Mouse (Mus musculus): Measurements from ENCODE around the gene Adgrv1. TPM values are rescaled to one million over a fixed set of nuclear protein-coding genes. Genes with fewer than 3 reads are reported as not detected.

Adgrv1 gene
- total and polyA plus RNA-seq, 2 experiments from 2014 or later, result 4.2 to 7.8 TPM

DNA sequence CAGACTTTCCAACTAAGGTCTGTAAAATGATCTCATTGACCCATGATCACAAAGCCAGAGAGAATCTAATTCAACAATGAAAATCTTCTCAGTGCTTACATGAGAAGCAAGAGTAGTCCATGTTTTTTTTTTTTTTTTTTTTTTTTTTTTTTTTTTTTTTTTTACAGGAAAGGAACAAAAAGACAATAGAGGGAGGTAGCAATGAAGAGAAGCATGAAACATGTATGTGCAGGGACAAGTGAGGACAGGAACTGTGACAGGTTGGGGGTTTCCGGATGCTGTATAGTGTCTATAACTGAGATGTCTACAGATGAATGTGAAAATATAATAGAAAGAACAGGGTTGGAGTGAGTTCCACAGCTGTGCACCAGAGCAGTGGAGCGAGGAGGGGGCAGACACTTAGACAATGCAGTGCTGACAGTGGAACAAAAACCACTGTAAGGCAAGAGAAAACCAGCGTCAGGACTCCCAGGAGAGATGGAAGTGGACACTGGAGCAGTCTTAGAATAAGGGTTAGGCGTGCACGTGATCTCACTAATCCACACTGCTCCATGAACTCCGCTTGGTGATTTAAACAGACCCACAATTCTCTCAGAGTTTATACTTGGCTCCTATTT, 490.6 kb downstream of the Adgrv1 start:
- Histone ChIP-seq H3K4me1 (ENCODE audit: insufficient read depth, low read length) (no peaks in the 10 kb centered on the region), H3K9ac (replicated peaks; ENCODE audit: low read length) (no peak overlapping the region), H3K36me3 (ENCODE audit: insufficient read depth, low read length) (no peaks in the 10 kb centered on the region), H3K27ac (no peak overlapping the region), H3K4me3 (ENCODE audit: low read length) (no peak overlapping the region), H3K9me3 (ENCODE audit: low read length) (no peaks in the 10 kb centered on the region), H3K27me3 (ENCODE audit: insufficient read depth, low read length) (no peaks in the 10 kb centered on the region), H3K4me2 (ENCODE audit: low read depth, low read length) (no peak overlapping the region)
- ATAC-seq (peak; percentile 49; the same call in 1 of the 2 replicates), DNase-seq (ENCODE audit: low spot score) (no peak)
- WGBS, result 32% methylated on average over 6 of the region's 6 CpGs
- no peak for TF ChIP-seq CTCF (IDR thresholded peaks at IDR 0.05; ENCODE audit: low read depth)

DNA sequence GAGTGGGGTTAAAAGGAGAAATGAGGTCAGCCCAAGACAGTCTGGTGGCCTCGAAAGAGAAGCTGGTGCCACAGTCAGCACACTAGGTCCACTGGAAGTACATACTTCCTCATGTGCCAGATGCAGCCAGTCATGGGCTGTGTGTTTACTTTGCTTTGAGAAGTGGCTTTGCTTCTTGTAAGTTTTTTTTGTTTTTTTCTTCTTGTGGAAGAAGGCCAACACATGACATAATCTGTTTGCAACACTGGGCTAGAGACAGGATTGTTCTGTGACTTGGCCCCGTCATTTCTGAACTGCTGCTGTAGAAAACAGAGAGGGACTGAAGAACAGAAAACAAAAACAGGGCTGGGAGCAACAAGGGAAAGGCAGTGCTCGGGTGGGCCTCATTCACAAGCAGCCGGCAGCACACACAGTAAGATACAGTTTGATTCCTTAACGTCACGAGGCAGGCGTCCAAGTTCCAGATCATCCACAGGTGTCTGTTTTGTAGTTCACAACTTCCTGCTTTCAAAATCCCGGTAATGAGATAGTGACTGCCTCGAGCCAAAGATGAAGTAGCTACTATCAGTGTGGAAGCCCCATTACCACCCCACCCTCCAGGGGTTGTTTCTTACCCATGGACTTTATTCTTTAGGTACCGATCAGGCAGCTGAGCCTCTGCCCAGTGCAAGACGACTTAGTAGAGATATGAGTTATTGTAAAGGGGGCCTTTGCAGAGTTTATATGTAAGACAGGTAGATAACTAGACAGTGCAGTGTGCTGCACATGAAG, 496.1 kb downstream of the Adgrv1 start:
- Histone ChIP-seq H3K36me3 (ENCODE audit: insufficient read depth, low read length) (no peaks in the 10 kb centered on the region), H3K4me3 (ENCODE audit: low read length) (no peak overlapping the region), H3K27me3 (ENCODE audit: insufficient read depth, low read length) (no peaks in the 10 kb centered on the region), H3K4me2 (ENCODE audit: low read depth, low read length) (no peak overlapping the region), H3K9me3 (ENCODE audit: low read length) (no peaks in the 10 kb centered on the region), H3K27ac (no peak overlapping the region), H3K9ac (replicated peaks; ENCODE audit: low read length) (no peak overlapping the region), H3K4me1 (ENCODE audit: insufficient read depth, low read length) (no peaks in the 10 kb centered on the region; the same call in 1 of the 2 replicates)
- peak; percentile 24 for DNase-seq (ENCODE audit: low spot score)
- ATAC-seq, result peak; percentile 62
- WGBS, result 57% methylated on average over 11 of the region's 11 CpGs
- TF ChIP-seq CTCF (IDR thresholded peaks at IDR 0.05; ENCODE audit: low read depth), result no peak

DNA sequence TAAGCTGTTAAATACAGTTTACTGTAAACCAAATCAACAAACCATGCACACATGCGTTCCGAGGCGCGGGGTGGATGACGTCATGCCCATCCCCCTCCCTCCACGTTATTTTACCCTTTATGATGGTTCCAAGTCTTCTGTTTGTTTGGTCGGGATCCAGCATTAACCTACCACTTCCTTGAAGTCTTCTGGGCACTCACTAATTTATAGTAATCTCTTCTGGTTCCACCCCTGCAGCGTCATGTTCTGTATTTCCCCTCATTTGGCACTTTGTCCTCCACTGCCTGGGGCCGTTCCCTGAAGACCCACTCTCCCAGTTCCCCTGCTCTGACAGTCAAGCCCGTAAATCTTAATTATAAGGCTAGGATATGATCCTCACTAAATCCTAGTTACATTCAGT, 497.0 kb downstream of the Adgrv1 start:
- Histone ChIP-seq H3K36me3 (ENCODE audit: insufficient read depth, low read length) (no peaks in the 10 kb centered on the region), H3K27me3 (ENCODE audit: insufficient read depth, low read length) (no peaks in the 10 kb centered on the region), H3K4me3 (ENCODE audit: low read length) (no peak overlapping the region), H3K4me2 (ENCODE audit: low read depth, low read length) (no peak overlapping the region), H3K4me1 (ENCODE audit: insufficient read depth, low read length) (no peaks in the 10 kb centered on the region; the same call in 1 of the 2 replicates), H3K9me3 (ENCODE audit: low read length) (no peaks in the 10 kb centered on the region), H3K9ac (replicated peaks; ENCODE audit: low read length) (no peak overlapping the region), H3K27ac (no peak overlapping the region)
- DNase-seq (ENCODE audit: low spot score) (no peak), ATAC-seq (no peak)
- 79% methylated on average over 10 of the region's 10 CpGs for WGBS
- no peak for TF ChIP-seq CTCF (IDR thresholded peaks at IDR 0.05; ENCODE audit: low read depth)

DNA sequence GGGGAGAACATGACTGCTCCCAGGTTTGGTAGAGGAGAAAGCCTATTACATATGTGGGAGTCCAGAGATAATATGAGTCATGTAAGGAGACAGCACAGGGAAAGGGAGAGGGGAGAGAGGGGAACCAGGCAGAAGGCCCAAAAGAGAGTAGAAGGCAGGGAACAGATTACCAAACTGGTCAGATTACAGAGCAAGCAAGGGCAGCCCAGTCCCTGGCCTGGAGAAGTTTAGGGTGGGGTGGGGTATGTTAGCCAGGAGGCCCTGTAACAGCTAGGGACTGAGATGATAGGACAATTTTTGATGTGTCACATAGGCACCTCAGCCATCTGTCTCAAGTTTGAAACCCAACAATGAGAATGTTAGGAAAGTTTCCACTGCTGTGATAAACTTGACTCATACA, 498.5 kb downstream of the Adgrv1 start:
- H3K4me3 ChIP-seq (ENCODE audit: low read length), result no peak overlapping the region
- no peaks in the 10 kb centered on the region for H3K9me3 ChIP-seq (ENCODE audit: low read length)
- no peaks in the 10 kb centered on the region for H3K36me3 ChIP-seq (ENCODE audit: insufficient read depth, low read length)
- H3K4me1 ChIP-seq (ENCODE audit: insufficient read depth, low read length), result no peaks in the 10 kb centered on the region; the same call in 1 of the 2 replicates
- no peak for ATAC-seq
- no peak overlapping the region for H3K27ac ChIP-seq
- no peak overlapping the region for H3K9ac ChIP-seq (replicated peaks; ENCODE audit: low read length)
- no peaks in the 10 kb centered on the region for H3K27me3 ChIP-seq (ENCODE audit: insufficient read depth, low read length)
- H3K4me2 ChIP-seq (ENCODE audit: low read depth, low read length), result no peak overlapping the region
- no peak for TF ChIP-seq CTCF (IDR thresholded peaks at IDR 0.05; ENCODE audit: low read depth)
- no peak for DNase-seq (ENCODE audit: low spot score)

DNA sequence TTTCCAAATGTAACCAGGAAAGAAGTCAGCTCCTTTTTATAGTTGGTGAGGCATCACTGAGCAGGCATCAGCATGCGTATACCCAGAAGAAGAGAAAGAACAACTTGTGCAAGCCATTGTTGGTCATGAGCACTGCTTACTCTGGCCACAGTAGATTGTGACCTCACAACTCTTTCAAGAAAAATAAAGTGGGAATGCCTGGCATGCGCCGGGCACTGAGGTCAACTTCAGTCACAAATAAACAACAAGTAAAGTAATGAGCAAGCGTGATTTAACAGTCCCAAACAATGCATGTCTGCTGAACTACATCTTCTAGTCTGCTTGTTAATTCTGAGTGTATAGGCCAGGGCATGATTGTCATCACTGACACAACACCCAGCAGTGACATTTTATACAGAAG, 499.6 kb downstream of the Adgrv1 start:
- ATAC-seq, result peak; percentile 50; the same call in 1 of the 2 replicates
- DNase-seq (ENCODE audit: low spot score), result no peak
- no peak for TF ChIP-seq CTCF (IDR thresholded peaks at IDR 0.05; ENCODE audit: low read depth)

DNA sequence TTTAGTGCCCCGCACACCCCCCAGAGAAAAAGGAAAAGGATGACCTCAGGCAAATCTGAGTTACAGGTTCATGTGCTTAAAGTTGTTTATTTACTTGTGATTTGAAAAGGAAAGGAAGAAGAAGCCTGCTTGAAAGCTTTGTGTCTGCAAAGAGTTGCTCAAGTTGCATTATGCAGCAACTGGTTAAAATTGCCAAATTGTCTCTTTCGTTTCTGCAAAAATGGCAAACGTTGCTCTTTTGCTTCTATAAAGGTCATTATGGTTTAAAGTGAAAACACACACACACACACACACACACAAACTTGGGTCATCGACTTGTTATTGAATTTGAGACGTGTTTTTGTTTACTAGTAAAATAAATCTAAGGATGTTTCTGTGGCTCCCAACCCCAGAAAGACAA, 500.3 kb downstream of the Adgrv1 start:
- no peak for DNase-seq (ENCODE audit: low spot score)
- Histone ChIP-seq H3K36me3 (ENCODE audit: insufficient read depth, low read length) (no peaks in the 10 kb centered on the region), H3K4me2 (ENCODE audit: low read depth, low read length) (no peak overlapping the region), H3K9ac (replicated peaks; ENCODE audit: low read length) (no peak overlapping the region), H3K4me1 (ENCODE audit: insufficient read depth, low read length) (no peaks in the 10 kb centered on the region; the same call in 1 of the 2 replicates), H3K4me3 (ENCODE audit: low read length) (no peak overlapping the region), H3K27ac (no peak overlapping the region), H3K9me3 (ENCODE audit: low read length) (no peaks in the 10 kb centered on the region), H3K27me3 (ENCODE audit: insufficient read depth, low read length) (no peaks in the 10 kb centered on the region)
- ATAC-seq, result no peak
- TF ChIP-seq CTCF (IDR thresholded peaks at IDR 0.05; ENCODE audit: low read depth), result no peak
- 55% methylated on average over 5 of the region's 5 CpGs for WGBS

More for the DNA sequence above, 499.6 kb downstream of the Adgrv1 start:
- H3K4me1 ChIP-seq (ENCODE audit: insufficient read depth, low read length), result no peaks in the 10 kb centered on the region; the same call in 1 of the 2 replicates
- H3K9ac ChIP-seq (replicated peaks; ENCODE audit: low read length), result no peak overlapping the region
- WGBS, result 66% methylated on average over 4 of the region's 4 CpGs
- no peaks in the 10 kb centered on the region for H3K9me3 ChIP-seq (ENCODE audit: low read length)
- H3K36me3 ChIP-seq (ENCODE audit: insufficient read depth, low read length), result no peaks in the 10 kb centered on the region
- no peaks in the 10 kb centered on the region for H3K27me3 ChIP-seq (ENCODE audit: insufficient read depth, low read length)
- no peak overlapping the region for H3K27ac ChIP-seq
- no peak overlapping the region for H3K4me2 ChIP-seq (ENCODE audit: low read depth, low read length)
- no peak overlapping the region for H3K4me3 ChIP-seq (ENCODE audit: low read length)

DNA sequence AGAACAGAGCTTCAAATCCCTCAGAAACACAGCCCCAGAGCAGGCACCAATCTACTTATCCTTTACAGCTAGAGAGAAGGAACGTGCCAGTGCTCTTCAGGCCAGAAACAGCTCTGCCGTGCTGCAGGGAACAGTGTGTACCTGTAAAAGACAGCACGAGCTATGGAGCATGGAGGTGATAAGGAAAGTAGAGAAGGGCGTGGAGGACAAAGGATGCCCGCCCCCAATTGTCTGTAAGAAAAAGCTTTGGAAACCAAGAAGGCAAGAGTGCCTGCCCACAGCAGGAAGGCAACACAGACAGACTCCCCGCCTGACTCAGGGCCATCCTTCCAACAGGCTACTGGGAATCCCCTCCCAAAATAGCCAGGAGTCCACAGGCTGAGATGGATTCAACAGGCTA, 501.1 kb downstream of the Adgrv1 start:
- no peaks in the 10 kb centered on the region for H3K36me3 ChIP-seq (ENCODE audit: insufficient read depth, low read length)
- no peak overlapping the region for H3K27ac ChIP-seq
- ATAC-seq (no peak), DNase-seq (ENCODE audit: low spot score) (no peak)
- H3K4me3 ChIP-seq (ENCODE audit: low read length), result no peak overlapping the region
- H3K9ac ChIP-seq (replicated peaks; ENCODE audit: low read length), result no peak overlapping the region
- H3K9me3 ChIP-seq (ENCODE audit: low read length), result no peaks in the 10 kb centered on the region
- TF ChIP-seq CTCF (IDR thresholded peaks at IDR 0.05; ENCODE audit: low read depth), result no peak
- no peaks in the 10 kb centered on the region; the same call in 1 of the 2 replicates for H3K4me1 ChIP-seq (ENCODE audit: insufficient read depth, low read length)
- no peak overlapping the region for H3K4me2 ChIP-seq (ENCODE audit: low read depth, low read length)
- 29% methylated on average over 6 of the region's 6 CpGs for WGBS
- no peaks in the 10 kb centered on the region for H3K27me3 ChIP-seq (ENCODE audit: insufficient read depth, low read length)

Measured in hindbrain, postnatal 0 days (tissue).